Mouse (Mus musculus) hindbrain, embryonic 13.5 days (tissue): ENCODE data around the gene Pdhx. TPM values are rescaled to one million over a fixed set of nuclear protein-coding genes. Genes with fewer than 3 reads are reported as not detected.

Experiments used
- ATAC-seq: fragments of 200-750 bp; cut with Nextera tagmentation; 2 replicates; pipeline ENCODE4 v1.8.0; 2017; ENCODE audit warnings: moderate TSS enrichment; ENCODE audit not compliant: low FRiP score
- H3K27ac ChIP-seq: fragments of 300-500 bp; sonication (generic); 2 replicates; pipeline ENCODE4 v1.5.1; 2015; ENCODE audit warnings: inconsistent platforms, mild to moderate bottlenecking, moderate library complexity
- H3K27me3 ChIP-seq: fragments of 300-500 bp; sonication (generic); 2 replicates; pipeline ENCODE4 v1.6.1; 2015; ENCODE audit warnings: mild to moderate bottlenecking, inconsistent platforms
- H3K36me3 ChIP-seq: fragments of 300-500 bp; sonication (generic); 2 replicates; pipeline ENCODE4 v1.6.1; 2015; ENCODE audit warnings: mild to moderate bottlenecking, inconsistent platforms
- H3K4me1 ChIP-seq: fragments of 300-500 bp; sonication (generic); replicated peaks from 2 replicates; pipeline ENCODE4 v1.6.1; 2015; ENCODE audit warnings: inconsistent platforms
- H3K4me2 ChIP-seq: fragments of 300-500 bp; sonication (generic); 2 replicates; pipeline ENCODE4 v1.6.1; 2015; ENCODE audit warnings: inconsistent platforms, mild to moderate bottlenecking, moderate library complexity
- H3K4me3 ChIP-seq: fragments of 300-500 bp; sonication (generic); 2 replicates; pipeline ENCODE4 v1.5.1; 2015; ENCODE audit warnings: mild to moderate bottlenecking, inconsistent platforms
- H3K9ac ChIP-seq: fragments of 300-500 bp; sonication (generic); 2 replicates; pipeline ENCODE4 v1.6.1; 2015; ENCODE audit warnings: mild to moderate bottlenecking, inconsistent platforms
- H3K9me3 ChIP-seq: fragments of 300-500 bp; sonication (generic); 2 replicates; pipeline ENCODE4 v1.6.1; 2016; ENCODE audit warnings: inconsistent platforms
- WGBS: fragments of 180-500 bp; shearing (Covaris S2); methylation state at CpG from one replicate; pipeline ENCODE4 v1.1.7; 2015; 5-methylcytosine and 5-hydroxymethylcytosine counted together
- polyA plus RNA-seq: library from polyadenylated mRNA; unstranded; fragments of >200 nt; fragmentation: Nextera tagmentation; extraction: Ambion mirVana; gene quantifications from 2 replicates; pipeline ENCODE4 v1.2.1, GENCODE M21; 2015

Gene Pdhx
- polyA plus RNA-seq, 1 experiment from 2014 or later, result 61.3 TPM

DNA sequence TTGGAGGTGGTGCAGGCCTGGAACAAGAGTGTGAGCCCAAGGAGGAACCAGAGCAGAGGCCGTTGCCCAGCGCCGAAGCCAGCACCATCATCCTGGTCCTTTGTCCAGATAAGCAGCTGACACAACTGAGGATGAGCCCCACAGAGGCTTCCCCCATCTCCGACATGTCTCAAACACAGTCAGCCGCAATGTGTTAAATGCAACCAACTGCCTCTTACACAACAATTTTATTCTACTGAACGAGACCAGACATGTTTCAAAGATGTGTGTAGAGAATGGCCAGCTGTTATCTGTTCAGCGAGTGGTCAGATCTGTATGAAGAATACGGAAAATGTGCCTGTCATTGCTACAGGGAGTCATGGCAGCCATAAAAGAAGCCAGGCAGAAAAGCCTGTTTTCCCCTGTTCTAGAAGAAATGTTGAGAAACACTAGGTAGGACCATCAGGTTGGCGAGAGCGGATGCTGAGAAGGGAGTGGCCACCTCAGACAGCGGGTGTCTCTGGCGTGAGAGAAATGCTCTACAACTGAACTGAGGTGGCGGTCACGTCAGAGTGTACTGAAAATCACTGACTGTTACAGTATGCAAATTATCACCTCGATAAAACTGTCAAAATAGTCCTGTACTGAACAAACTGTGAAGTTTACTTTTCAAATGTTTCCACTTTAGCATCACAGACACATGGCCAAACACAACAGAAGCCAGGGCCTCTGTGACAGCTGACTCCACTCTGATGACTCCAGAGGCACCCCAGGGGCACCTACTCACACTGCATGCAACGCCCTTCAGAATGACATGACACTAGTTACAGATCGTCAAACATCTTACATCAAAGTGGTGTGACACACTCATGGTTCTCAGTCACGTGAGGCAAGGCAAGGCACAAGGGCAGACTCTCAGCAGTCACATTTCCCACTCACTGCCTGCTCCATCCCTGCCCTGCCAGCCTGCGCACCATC lies 21.1 kb downstream of the Pdhx start:
- H3K36me3 ChIP-seq, result no peaks in the 10 kb centered on the region; the same call in 1 of the 2 replicates
- no peak overlapping the region for H3K27ac ChIP-seq
- no peak overlapping the region for H3K4me3 ChIP-seq
- 87% methylated on average over 19 of the region's 19 CpGs for WGBS
- H3K27me3 ChIP-seq, result no peaks in the 10 kb centered on the region
- no peak overlapping the region for H3K9ac ChIP-seq
- H3K4me1 ChIP-seq, result peaks cover 3% of the 10 kb centered on the region; the same call in 1 of the 2 replicates
- ATAC-seq, result no peak
- no peak overlapping the region for H3K4me2 ChIP-seq
- H3K9me3 ChIP-seq, result no peaks in the 10 kb centered on the region

DNA sequence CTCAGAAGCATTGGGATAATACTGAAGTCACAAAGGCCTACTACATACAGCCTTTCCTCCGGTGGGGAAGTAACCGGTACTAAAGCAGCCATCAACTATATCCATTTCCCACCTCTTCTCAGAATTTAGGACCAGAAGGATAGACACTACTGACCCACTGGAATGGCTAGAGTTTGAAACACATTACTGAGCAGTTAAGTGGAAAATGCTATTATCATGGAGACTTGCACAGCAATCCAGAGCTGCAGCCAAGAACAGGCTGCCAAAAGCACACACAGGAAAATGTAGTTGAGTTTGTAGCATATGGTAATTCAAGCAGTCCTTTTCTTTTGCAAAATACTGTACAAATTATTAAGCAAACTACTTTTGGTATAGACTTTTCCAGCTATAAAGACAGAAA lies 28.0 kb downstream of the Pdhx start:
- Histone ChIP-seq H3K36me3 (peaks cover 10% of the 10 kb centered on the region), H3K4me1 (peaks cover 6% of the 10 kb centered on the region; the same call in 1 of the 2 replicates), H3K9ac (no peak overlapping the region), H3K27me3 (no peaks in the 10 kb centered on the region), H3K4me2 (no peak overlapping the region), H3K4me3 (no peak overlapping the region), H3K9me3 (no peaks in the 10 kb centered on the region), H3K27ac (no peak overlapping the region)
- no peak for ATAC-seq
- WGBS, result 74% methylated on average over 2 of the region's 2 CpGs

DNA sequence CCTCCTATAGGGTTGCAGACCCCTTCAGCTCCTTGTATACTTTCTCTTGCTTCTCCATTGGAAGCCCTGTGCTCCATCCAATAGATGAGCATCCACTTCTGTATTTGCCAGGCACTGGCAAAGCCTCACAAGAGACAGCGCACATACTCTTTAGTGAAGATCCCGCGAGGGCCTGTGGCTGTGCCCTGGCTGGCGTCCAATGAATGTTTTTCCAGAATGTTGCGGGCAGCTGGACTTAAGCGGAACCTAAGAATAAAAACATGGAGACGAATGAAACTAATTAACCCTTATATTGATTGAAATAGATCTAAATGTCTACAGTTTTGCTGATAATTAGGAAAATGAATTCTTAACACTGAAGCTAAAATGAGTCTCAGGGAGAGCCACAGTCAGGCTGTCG lies 32.4 kb downstream of the Pdhx start:
- H3K27me3 ChIP-seq, result no peaks in the 10 kb centered on the region
- H3K9me3 ChIP-seq, result no peaks in the 10 kb centered on the region
- H3K27ac ChIP-seq, result no peak overlapping the region
- 0 out of 2 replicates have a peak, but pooled peaks cover 3% of the 10 kb centered on the region for H3K4me1 ChIP-seq
- WGBS, result 69% methylated on average over 8 of the region's 8 CpGs
- ATAC-seq, result no peak
- H3K4me2 ChIP-seq, result no peak overlapping the region
- H3K36me3 ChIP-seq, result peaks cover 18% of the 10 kb centered on the region
- no peak overlapping the region for H3K4me3 ChIP-seq
- H3K9ac ChIP-seq, result no peak overlapping the region

DNA sequence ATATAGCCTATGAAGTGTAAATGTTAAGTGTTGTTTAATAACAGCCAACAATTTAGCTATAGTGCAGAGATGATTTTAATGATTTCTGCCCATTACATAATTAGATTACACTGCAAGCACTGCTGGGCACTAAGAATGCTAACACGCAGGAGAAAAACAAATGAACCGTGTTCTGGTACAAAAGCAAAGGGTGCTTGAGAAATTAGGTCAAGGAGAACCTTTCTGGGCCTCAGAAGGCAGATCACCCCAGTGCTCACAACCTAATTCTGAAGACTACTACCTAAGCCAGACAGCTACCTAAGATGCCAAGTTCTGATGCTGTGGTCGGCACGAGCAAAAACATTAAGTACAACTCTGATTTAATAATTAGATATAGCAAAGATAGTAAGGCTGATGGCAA lies 35.5 kb downstream of the Pdhx start:
- Histone ChIP-seq H3K27me3 (no peaks in the 10 kb centered on the region), H3K4me3 (no peak overlapping the region)
- 81% methylated on average over 4 of the region's 4 CpGs for WGBS

DNA sequence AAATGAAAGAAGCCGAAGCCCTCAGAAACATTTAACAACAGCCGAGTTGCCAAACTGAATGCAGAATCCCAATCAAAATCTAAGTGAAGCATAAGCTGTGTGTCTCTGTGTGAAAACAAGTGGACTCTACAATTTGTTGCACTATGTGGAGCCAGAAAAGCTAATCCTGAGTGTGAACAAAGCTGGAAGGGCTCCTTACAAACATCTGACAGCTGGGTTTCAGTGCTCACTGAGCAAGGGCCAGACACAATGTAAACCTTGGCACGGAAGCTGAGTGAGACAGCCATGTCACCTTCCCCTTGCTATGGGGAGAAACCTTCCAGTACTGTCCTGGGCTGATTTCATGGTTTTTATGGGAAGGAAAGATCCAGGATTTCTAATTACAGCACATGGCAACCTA lies 50.6 kb downstream of the Pdhx start:
- 0 out of 2 replicates have a peak overlapping the region, but pooled peaks have one; percentile 8 for H3K27ac ChIP-seq
- no peaks in the 10 kb centered on the region for H3K27me3 ChIP-seq
- peaks cover 18% of the 10 kb centered on the region for H3K36me3 ChIP-seq
- no peaks in the 10 kb centered on the region for H3K9me3 ChIP-seq
- H3K4me2 ChIP-seq, result no peak overlapping the region
- no peak for ATAC-seq
- no peak overlapping the region for H3K4me3 ChIP-seq
- no peak overlapping the region for H3K9ac ChIP-seq
- 80% methylated on average over 3 of the region's 3 CpGs for WGBS
- H3K4me1 ChIP-seq, result 0 out of 2 replicates have a peak, but pooled peaks cover 6% of the 10 kb centered on the region

More for the DNA sequence above, 35.5 kb downstream of the Pdhx start:
- Histone ChIP-seq H3K4me1 (0 out of 2 replicates have a peak, but pooled peaks cover 3% of the 10 kb centered on the region), H3K4me2 (no peak overlapping the region), H3K9ac (no peak overlapping the region), H3K27ac (no peak overlapping the region), H3K9me3 (no peaks in the 10 kb centered on the region), H3K36me3 (peaks cover 23% of the 10 kb centered on the region)
- no peak for ATAC-seq

DNA sequence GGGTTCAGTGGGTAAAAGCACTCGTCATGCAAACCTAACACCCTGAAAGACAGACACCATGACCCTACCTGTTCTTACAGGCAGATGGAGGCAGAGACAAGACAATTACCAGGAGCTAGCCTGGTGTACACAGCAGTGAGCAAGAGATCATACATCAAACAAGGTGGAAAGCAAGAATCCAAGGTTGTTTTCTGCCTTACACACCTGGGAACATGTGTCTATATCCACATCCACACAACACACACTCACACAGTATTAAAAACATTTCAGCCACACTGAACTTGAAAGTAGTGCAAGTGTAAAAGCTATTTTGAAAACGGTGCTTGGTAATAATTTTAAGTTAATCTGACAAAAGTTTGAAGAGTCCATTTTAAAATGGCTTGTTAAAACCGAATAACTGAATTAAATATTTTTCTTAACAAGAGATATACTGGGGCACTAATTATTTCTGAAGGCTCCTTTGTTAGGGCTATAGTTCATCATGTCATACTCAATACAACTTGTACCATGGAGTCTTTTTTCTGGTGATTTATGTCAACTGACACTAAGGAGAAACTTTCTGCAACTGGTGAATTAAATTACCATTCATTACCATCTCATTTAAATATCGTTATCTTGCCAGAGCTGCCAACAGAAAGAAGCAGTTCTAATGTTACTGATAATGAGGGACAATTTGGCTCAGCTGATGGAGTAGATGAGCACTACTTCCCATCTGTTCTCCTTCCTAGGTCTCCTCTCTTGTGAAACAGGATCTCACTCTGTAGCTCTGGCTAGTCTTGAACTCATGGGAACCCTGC lies 52.9 kb downstream of the Pdhx start:
- Histone ChIP-seq H3K4me2 (no peak overlapping the region), H3K27me3 (no peaks in the 10 kb centered on the region), H3K36me3 (peaks cover 6% of the 10 kb centered on the region; the same call in 1 of the 2 replicates), H3K4me3 (no peak overlapping the region), H3K9me3 (no peaks in the 10 kb centered on the region), H3K9ac (no peak overlapping the region), H3K4me1 (0 out of 2 replicates have a peak, but pooled peaks cover 6% of the 10 kb centered on the region), H3K27ac (no peak overlapping the region)
- ATAC-seq, result peak; percentile 67
- WGBS, result 38% methylated on average over 4 of the region's 4 CpGs

DNA sequence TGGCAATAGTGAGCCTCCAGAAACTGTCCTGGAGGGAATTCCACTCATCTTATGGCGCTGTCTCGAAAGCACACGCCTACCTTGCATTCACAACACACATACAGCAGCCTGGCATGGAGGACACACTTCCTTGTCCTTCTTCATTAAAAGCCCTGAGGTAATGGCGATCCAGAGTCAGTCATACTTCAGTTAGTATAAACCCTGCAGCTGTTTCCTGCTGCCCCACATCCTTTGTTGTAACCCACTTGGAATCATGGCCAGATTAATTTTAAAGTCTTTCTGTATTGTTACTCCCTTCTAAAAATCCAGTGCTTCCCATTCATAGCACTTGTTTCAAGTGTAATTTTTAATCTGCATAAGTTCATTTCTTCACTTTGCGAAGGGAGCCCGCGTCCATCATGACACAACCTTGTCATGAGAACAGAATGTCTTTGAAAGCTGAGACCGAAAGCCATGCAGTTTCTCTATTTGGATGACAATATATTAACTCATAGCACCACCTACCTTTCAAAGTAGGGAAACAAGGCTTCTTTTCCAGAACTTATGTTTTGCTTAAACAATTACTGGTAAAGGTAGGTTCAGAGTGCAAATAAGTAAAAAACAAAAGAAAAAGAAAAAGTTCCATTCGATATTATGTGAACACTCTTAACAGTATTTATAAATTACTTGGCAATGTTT lies 54.4 kb downstream of the Pdhx start:
- Histone ChIP-seq H3K4me3 (no peak overlapping the region), H3K9ac (no peak overlapping the region), H3K4me2 (no peak overlapping the region), H3K36me3 (peaks cover 3% of the 10 kb centered on the region; the same call in 1 of the 2 replicates), H3K27ac (no peak overlapping the region), H3K27me3 (no peaks in the 10 kb centered on the region), H3K9me3 (no peaks in the 10 kb centered on the region), H3K4me1 (0 out of 2 replicates have a peak, but pooled peaks cover 6% of the 10 kb centered on the region)
- no peak for ATAC-seq
- 74% methylated on average over 9 of the region's 9 CpGs for WGBS

DNA sequence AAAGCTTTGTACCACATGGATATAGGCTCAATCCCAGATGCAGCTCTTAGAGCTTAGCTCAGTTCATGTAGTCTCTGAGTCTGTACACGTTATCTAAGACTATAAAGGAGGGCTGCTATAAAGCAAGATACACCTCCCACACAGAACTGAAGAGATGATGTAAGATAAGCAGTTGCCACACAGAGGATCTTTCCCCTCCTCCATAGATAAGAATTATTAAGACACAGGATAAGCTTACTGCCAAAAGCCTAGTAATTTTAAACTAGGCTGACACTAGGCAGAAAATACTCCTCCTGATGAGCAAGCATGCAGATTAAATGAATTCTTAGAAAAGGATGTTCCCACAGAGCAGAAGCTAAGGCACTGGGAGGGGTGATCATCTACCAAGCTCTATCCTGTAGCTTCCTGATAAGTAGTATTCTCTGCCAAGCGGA lies 55.9 kb downstream of the Pdhx start:
- 81% methylated on average over 2 of the region's 2 CpGs for WGBS
- no peak for ATAC-seq
- no peaks in the 10 kb centered on the region for H3K4me1 ChIP-seq
- H3K36me3 ChIP-seq, result no peaks in the 10 kb centered on the region
- no peak overlapping the region for H3K27ac ChIP-seq
- no peak overlapping the region for H3K4me3 ChIP-seq
- no peak overlapping the region for H3K4me2 ChIP-seq
- H3K9me3 ChIP-seq, result no peaks in the 10 kb centered on the region
- H3K27me3 ChIP-seq, result no peaks in the 10 kb centered on the region
- H3K9ac ChIP-seq, result no peak overlapping the region

DNA sequence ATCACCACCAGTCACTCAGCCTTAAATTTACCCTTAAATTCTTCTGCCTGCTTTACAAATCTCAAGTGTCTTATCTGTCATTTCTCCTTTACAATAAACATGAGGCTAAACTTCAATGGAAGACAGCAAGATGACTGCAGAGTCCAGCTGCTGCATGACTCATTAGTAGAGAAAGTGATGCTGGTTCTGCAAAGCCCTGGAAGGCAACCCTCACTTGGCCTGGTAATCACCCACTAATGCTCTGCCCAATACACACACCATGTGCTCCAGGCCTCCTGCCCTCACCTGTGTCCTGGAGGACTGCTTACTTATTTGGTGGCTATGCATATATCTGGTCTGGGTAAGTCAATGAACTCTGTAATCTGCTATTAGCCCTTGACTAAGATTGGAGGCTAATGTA lies 57.2 kb downstream of the Pdhx start:
- no peak overlapping the region for H3K27ac ChIP-seq
- H3K4me3 ChIP-seq, result no peak overlapping the region
- no peak overlapping the region for H3K4me2 ChIP-seq
- no peaks in the 10 kb centered on the region for H3K36me3 ChIP-seq
- H3K9ac ChIP-seq, result no peak overlapping the region
- ATAC-seq, result no peak
- no peaks in the 10 kb centered on the region for H3K4me1 ChIP-seq
- no peaks in the 10 kb centered on the region for H3K9me3 ChIP-seq
- no peaks in the 10 kb centered on the region for H3K27me3 ChIP-seq

DNA sequence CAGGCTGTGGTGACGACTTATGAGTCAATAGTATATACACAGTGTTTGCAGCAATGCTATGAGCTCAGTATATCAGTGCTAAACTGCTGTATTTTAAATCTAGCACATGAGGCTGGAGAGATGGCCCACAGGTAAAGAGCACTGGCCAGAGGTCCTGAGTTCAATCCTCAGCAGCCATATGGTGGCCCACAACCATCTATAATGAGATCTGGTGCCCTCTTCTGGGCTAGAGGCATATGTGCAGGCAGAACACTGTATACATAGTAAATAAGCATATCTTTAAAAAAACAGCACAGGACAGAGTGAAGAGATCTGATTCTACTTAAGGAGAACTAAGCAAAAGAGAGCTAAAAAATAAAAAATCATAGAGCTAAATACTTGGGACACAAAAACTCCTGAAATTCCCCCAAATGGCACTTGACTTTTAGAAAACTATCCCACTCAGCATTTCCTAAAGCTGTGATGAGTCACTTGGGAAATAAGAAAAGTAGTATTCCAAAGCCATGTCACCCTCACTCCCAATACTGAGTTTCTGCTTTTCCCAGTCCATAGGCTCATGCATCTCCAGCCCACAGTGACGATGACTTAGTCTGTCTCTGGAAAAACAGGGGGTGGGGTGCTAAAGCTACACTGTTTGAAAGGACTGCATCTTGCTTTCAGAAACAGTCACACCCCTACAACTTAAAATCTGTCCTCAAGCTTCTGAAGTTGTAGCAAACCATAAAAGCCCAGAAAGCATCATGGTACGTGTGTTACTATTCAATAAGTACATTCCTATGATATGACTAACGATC lies 60.3 kb downstream of the Pdhx start:
- ATAC-seq, result no peak
- 89% methylated on average over 4 of the region's 4 CpGs for WGBS
- no peak overlapping the region for H3K4me2 ChIP-seq

DNA sequence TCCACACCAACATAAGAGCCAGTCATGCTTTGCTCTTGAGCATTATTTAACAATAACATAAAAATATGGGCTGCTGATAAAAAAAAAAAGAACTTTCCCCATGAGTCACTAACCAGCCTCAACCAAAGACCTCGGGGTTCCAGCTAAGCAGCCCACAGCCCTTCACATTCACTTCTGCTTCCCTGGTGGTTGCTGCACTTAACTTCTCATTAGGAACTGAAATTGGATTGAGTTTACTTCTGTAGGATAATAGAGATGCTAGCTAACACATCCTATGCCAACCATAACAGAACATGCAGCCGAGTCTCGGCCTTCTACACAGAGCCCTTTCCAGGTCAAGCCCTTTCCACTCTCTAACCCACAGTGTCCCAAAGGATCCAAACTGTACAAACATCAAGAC lies 65.1 kb downstream of the Pdhx start:
- 83% methylated on average over 3 of the region's 3 CpGs for WGBS
- H3K27ac ChIP-seq, result no peak overlapping the region

More for the DNA sequence above, 60.3 kb downstream of the Pdhx start:
- H3K27me3 ChIP-seq, result no peaks in the 10 kb centered on the region
- 0 out of 2 replicates have a peak, but pooled peaks cover 2% of the 10 kb centered on the region for H3K4me1 ChIP-seq
- no peaks in the 10 kb centered on the region for H3K9me3 ChIP-seq
- H3K9ac ChIP-seq, result no peak overlapping the region
- H3K36me3 ChIP-seq, result no peaks in the 10 kb centered on the region
- H3K27ac ChIP-seq, result no peak overlapping the region
- H3K4me3 ChIP-seq, result no peak overlapping the region

More for the DNA sequence above, 65.1 kb downstream of the Pdhx start:
- Histone ChIP-seq H3K4me3 (no peak overlapping the region), H3K4me1 (0 out of 2 replicates have a peak, but pooled peaks cover 2% of the 10 kb centered on the region), H3K4me2 (no peak overlapping the region), H3K36me3 (no peaks in the 10 kb centered on the region), H3K27me3 (no peaks in the 10 kb centered on the region), H3K9me3 (no peaks in the 10 kb centered on the region), H3K9ac (no peak overlapping the region)
- ATAC-seq, result no peak
